Mouse (Mus musculus): ENCODE results near the gene Synrg.
A peak's percentile ranks its signal among the peaks of the same experiment; 100 is the strongest.

The Synrg gene

GRCm38 (mm10) chr11:84042808-84043762 lies 78.9 kb downstream of the Synrg start:
- DNase-seq: peak; percentile 41

GRCm38 (mm10) chr11:84044988-84045387 lies 80.8 kb downstream of the Synrg start:
- DNase-seq: no peak

DNA sequence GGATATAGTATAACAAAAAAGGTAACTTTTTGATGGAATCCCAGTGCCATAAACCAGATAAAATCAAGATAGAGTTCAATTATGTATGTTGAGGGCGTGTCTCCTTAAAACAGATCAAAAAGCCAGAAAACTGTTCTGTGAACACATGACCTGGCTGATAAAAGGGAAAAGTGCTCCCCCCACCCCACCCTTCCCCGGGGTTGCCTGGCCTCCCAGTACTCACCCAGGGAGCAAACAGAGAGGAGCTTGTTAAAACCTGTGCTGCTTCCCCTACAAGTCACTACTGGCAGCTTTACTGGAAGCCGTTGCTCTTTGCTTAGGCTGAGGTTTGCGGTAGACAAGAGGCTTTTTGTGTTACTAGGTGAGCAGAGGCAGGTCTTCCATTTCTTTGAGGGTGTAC lies 83.0 kb downstream of the Synrg start:
- DNase-seq: no peak

GRCm38 (mm10) chr11:84048411-84048810 lies 84.2 kb downstream of the Synrg start:
- DNase-seq: no peak

DNA sequence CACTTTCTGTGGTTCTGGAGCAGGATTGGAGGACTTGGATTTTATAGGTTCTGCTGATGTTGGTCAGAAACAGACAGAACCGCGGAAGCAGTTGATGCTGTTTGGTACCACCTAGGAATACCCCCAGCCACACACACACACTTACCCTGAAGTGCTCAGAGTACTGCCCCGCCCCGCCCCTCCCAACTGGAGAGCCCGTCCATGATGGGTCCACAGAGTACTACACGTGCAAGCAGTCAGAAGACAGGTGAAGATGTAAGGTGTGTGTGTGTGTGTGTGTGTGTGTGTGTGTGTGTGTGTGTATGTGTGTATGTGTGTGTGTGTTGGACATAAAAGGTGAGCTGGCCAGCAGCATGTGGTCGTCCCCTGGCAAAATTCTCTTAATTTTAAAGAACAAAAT lies 88.8 kb downstream of the Synrg start:
- DNase-seq: no peak

- DNase-seq: peak; percentile 54
These were observed 89.4 kb downstream of the Synrg start for GRCm38 (mm10) chr11:84053524-84054163.

DNA sequence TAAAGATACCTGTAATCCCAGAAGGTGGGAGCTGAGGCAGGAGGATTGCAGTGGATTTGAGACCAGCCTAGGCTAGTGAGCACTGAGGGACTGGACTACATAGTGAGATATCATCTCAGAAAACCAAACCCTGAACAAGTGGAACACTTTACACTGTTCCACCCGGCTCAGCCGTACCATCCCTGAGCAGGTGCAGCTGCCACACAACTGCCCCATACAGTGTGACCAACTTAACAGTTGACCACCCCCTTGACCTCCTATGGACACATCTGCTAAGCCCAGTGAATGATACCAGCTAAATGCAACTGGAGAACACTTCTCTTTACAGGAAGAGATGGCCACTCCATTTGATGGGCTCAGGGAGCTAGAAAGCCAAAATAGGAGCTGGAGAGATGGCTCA lies 93.2 kb downstream of the Synrg start:
- no peak for DNase-seq

DNA sequence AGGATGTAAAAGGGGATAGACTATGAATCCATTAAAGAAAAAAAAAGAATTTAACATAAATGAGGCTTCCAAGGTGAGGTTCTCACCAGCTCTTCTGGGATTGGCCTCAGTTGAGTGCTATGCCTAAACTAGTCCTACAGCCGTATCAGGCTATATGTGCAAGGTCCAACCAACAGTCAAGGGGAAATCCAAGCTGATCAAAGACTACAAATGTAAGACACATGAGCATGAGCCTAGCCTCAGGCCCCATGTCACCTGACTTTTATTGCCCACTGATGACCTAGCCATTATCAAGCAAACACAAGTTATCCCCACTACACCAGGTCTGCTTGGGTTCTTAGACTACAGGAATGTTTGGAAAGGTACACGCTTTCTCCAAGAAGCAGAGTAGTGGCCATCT lies 95.6 kb downstream of the Synrg start:
- DNase-seq: no peak

DNA sequence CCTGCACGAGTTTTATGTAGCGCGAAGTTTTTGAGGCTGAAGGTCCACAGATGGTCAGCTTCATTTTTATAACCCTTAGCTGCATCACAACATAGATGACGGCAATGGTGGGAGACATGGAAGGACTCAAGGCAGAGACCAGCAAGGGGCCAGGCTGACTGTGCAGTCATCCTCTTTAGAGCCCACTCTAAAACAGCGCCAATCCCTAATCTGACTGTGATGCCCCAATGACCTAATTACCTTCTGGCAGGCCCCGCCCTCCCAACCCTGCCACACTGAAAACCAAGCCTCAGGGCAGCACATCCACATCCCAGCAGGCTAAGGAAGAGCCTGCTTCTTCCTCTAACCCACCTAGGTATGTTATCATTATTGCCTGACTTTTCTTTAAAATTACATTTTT lies 96.4 kb downstream of the Synrg start:
- DNase-seq: no peak

DNA sequence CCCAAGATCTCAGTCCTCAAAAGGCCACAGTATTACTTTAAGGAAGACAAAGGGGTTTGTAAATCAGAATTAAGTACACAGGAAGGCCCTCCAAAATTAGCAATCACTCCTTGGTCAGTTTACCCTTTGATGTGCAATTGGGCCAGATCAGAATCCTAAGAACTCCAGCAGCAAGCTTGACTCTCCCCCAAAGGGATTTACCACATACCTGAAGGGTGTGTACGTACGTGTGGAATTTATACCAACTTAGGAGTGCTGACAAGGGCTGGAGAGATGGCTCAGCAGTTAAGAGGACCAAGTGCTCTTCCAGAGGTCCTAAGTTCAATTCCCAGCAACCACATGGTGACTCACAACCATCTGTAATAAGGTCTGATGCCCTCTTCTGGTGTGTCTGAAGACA lies 97.7 kb downstream of the Synrg start:
- no peak for DNase-seq

DNA sequence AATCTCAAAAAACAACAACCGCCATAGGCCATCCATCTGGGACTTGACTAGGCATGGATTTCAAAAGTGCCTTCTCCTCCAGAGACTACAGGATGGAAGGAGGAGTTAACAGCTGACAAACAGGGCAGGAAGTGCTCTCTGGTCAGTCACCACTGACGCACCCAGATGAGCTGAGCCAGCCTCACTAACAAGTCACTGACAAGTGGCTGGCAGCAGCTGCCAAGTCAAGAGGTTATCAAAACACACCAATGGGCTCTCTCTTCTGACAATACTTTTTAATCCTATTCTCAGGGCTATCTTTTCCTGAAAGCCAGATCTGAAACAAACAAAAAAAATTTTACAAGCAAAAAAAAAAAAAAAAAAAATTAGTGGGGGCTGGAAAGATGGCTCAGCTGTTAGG lies 98.6 kb downstream of the Synrg start:
- DNase-seq: peak; percentile 59

GRCm38 (mm10) chr11:84063631-84064209 lies 99.5 kb downstream of the Synrg start:
- DNase-seq: no peak

GRCm38 (mm10) chr11:84066071-84066481 lies 101.8 kb downstream of the Synrg start:
- no peak for DNase-seq

GRCm38 (mm10) chr11:84066927-84067645 lies 102.9 kb downstream of the Synrg start:
- DNase-seq: peak; percentile 68

GRCm38 (mm10) chr11:84067720-84068190 lies 103.5 kb downstream of the Synrg start:
- peak; percentile 56 for DNase-seq

GRCm38 (mm10) chr11:84068191-84069033 lies 104.2 kb downstream of the Synrg start:
- DNase-seq: peak; percentile 53

GRCm38 (mm10) chr11:84069034-84069370 lies 104.8 kb downstream of the Synrg start, which contains the start of gene Dusp14:
Dusp14 (minus strand) TSS chr11:84069261.
- DNase-seq: no peak

GRCm38 (mm10) chr11:84072904-84073651 lies 108.8 kb downstream of the Synrg start:
- DNase-seq: peak; percentile 63

- DNase-seq: peak; percentile 77
These were observed 109.9 kb downstream of the Synrg start for GRCm38 (mm10) chr11:84073816-84074764.

DNA sequence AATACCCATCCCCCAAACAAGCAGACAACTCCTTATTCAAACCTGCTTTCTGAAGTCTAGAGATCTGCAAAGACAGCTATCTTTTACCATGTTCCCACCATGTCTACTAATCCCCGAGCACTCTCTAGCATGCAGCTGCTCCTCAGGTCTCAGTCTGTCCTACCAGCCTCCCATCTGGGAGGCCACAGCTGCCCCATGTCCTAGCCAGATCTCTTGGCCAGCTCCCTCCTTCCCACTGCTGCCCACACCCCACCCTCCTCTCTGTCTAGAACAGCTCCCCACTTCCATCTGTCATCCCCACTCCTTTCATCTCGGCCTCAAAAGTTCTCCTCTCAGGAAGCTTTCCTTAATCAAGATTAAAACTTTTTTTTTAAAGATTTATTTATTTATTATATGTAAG lies 112.8 kb downstream of the Synrg start:
- no peak for DNase-seq
